Mouse (Mus musculus): Measurements from ENCODE around the gene Limch1. TPM values are rescaled to one million over a fixed set of nuclear protein-coding genes. Genes with fewer than 3 reads are reported as not detected.

Gene Limch1
- polyA plus RNA-seq, 3 experiments from 2014 or later = 0.45 TPM; not detected in 2

- ATAC-seq = no peak
Measured at GRCm38 (mm10) chr5:66786621-66787061, 41.0 kb downstream of the Limch1 start.

- ATAC-seq = no peak
Measured at GRCm38 (mm10) chr5:66789041-66789440, 43.4 kb downstream of the Limch1 start.

- no peak for ATAC-seq
Measured at GRCm38 (mm10) chr5:66791161-66791560, 45.5 kb downstream of the Limch1 start.

GRCm38 (mm10) chr5:66793251-66793650, 47.6 kb downstream of the Limch1 start:
- ATAC-seq = no peak

- ATAC-seq = no peak
Measured at GRCm38 (mm10) chr5:66797326-66797725, 51.7 kb downstream of the Limch1 start.

- no peak for ATAC-seq
Measured at GRCm38 (mm10) chr5:66798135-66798534, 52.5 kb downstream of the Limch1 start.

GRCm38 (mm10) chr5:66798591-66799003, 53.0 kb downstream of the Limch1 start:
- ATAC-seq = no peak

- no peak for ATAC-seq
Measured at GRCm38 (mm10) chr5:66800243-66800642, 54.6 kb downstream of the Limch1 start.

GRCm38 (mm10) chr5:66800977-66801376, 55.4 kb downstream of the Limch1 start:
- no peak for ATAC-seq

- ATAC-seq = no peak
Measured at GRCm38 (mm10) chr5:66802196-66802595, 56.6 kb downstream of the Limch1 start.

GRCm38 (mm10) chr5:66806335-66806734, 60.7 kb downstream of the Limch1 start:
- no peak for ATAC-seq

GRCm38 (mm10) chr5:66807737-66808136, 62.1 kb downstream of the Limch1 start:
- ATAC-seq = no peak

- ATAC-seq = no peak
Measured at GRCm38 (mm10) chr5:66809016-66809570, 63.5 kb downstream of the Limch1 start.

GRCm38 (mm10) chr5:66810396-66810795, 64.8 kb downstream of the Limch1 start:
- ATAC-seq = no peak

- ATAC-seq = no peak
Measured at GRCm38 (mm10) chr5:66814674-66815073, 69.0 kb downstream of the Limch1 start.

GRCm38 (mm10) chr5:66815877-66816276, 70.2 kb downstream of the Limch1 start:
- ATAC-seq = no peak

GRCm38 (mm10) chr5:66816751-66817150, 71.1 kb downstream of the Limch1 start:
- no peak for ATAC-seq

GRCm38 (mm10) chr5:66817184-66817956, 71.7 kb downstream of the Limch1 start:
- no peak for ATAC-seq

GRCm38 (mm10) chr5:66822500-66823205, 77.0 kb downstream of the Limch1 start:
- no peak for ATAC-seq

GRCm38 (mm10) chr5:66825586-66825985, 80.0 kb downstream of the Limch1 start:
- ATAC-seq = no peak

- ATAC-seq = no peak
Measured at GRCm38 (mm10) chr5:66826844-66827243, 81.2 kb downstream of the Limch1 start.

- no peak for ATAC-seq
Measured at GRCm38 (mm10) chr5:66829505-66829904, 83.9 kb downstream of the Limch1 start.

GRCm38 (mm10) chr5:66830206-66830605, 84.6 kb downstream of the Limch1 start:
- no peak for ATAC-seq

- ATAC-seq = no peak
Measured at GRCm38 (mm10) chr5:66834756-66835155, 89.1 kb downstream of the Limch1 start.

Data from inflammation-experienced regulatory T-cells, adult 6 months (primary cell).